Mouse (Mus musculus) lung, embryonic 14.5 days (tissue): Measurements from ENCODE around the gene Ank3. TPM values are rescaled to one million over a fixed set of nuclear protein-coding genes. Genes with fewer than 3 reads are reported as not detected.

Source experiments
- ATAC-seq: fragments of 200-750 bp; cut with Nextera tagmentation; 2 replicates; pipeline ENCODE4 v1.8.0; 2017; ENCODE audit warnings: mild to moderate bottlenecking, moderate TSS enrichment, moderate library complexity; ENCODE audit not compliant: insufficient read depth
- DNase-seq: peaks from one replicate; pipeline ENCODE4 v3.0.0-alpha.2; 2015
- H3K27ac ChIP-seq: fragments of 300-500 bp; sonication (generic); 2 replicates; pipeline ENCODE4 v1.5.1; 2014; ENCODE audit warnings: low read depth, mild to moderate bottlenecking, moderate library complexity
- H3K27me3 ChIP-seq: fragments of 300-500 bp; sonication (generic); 2 replicates; pipeline ENCODE4 v1.6.1; 2014; ENCODE audit warnings: low read length, control low read depth; ENCODE audit not compliant: insufficient read depth
- H3K36me3 ChIP-seq: fragments of 300-500 bp; sonication (generic); 2 replicates; pipeline ENCODE4 v1.6.1; 2014; ENCODE audit warnings: control low read depth; ENCODE audit not compliant: insufficient read depth
- H3K4me1 ChIP-seq: fragments of 300-500 bp; sonication (generic); 2 replicates; pipeline ENCODE4 v1.6.1; 2014; ENCODE audit warnings: antibody characterized with exemption, control low read depth; ENCODE audit not compliant: insufficient read depth
- H3K4me2 ChIP-seq: fragments of 300-500 bp; sonication (generic); 2 replicates; pipeline ENCODE4 v1.6.1; 2014; ENCODE audit warnings: mild to moderate bottlenecking
- H3K4me3 ChIP-seq: fragments of 300-500 bp; sonication (generic); 2 replicates; pipeline ENCODE4 v1.5.1; 2014; ENCODE audit warnings: low read depth, low read length
- H3K9ac ChIP-seq: fragments of 300-500 bp; sonication (generic); 2 replicates; pipeline ENCODE4 v1.6.1; 2014
- H3K9me3 ChIP-seq: fragments of 300-500 bp; sonication (generic); 2 replicates; pipeline ENCODE4 v1.6.1; 2016; ENCODE audit warnings: low read depth, low read length, control low read depth
- CTCF ChIP-seq: IDR thresholded peaks from 2 replicates; pipeline ENCODE4 v1.5.1; 2016; ENCODE audit warnings: antibody characterized with exemption, low read depth
- WGBS: fragments of 180-500 bp; shearing (Covaris S2); extraction: QIAGEN DNeasy Blood & Tissue Kit; methylation state at CpG from one replicate; pipeline ENCODE4 v1.1.7; 2014; 5-methylcytosine and 5-hydroxymethylcytosine counted together
- polyA plus RNA-seq: library from polyadenylated mRNA; unstranded; fragments of >200 nt; fragmentation: Nextera tagmentation; extraction: Ambion mirVana; gene quantifications from 2 replicates; pipeline ENCODE4 v1.2.1, GENCODE M21; 2014

Gene Ank3
- polyA plus RNA-seq, 1 experiment from 2014 or later, result 16.2 TPM

GRCm38 (mm10) chr10:69384640-69385039 lies 13.9 kb upstream of the Ank3 start:
- 64% methylated on average over 11 of the region's 11 CpGs for WGBS

GRCm38 (mm10) chr10:69385136-69385535 lies 13.4 kb upstream of the Ank3 start:
- Histone ChIP-seq H3K9me3 (no peaks in the 10 kb centered on the region), H3K27me3 (no peaks in the 10 kb centered on the region), H3K4me3 (no peak overlapping the region), H3K27ac (no peak overlapping the region), H3K9ac (no peak overlapping the region), H3K4me1 (no peaks in the 10 kb centered on the region), H3K36me3 (no peaks in the 10 kb centered on the region), H3K4me2 (no peak overlapping the region)
- DNase-seq (no peak), ATAC-seq (no peak)
- no peak for TF ChIP-seq CTCF
- WGBS, result 85% methylated on average over 8 of the region's 8 CpGs

More at GRCm38 (mm10) chr10:69384640-69385039, 13.9 kb upstream of the Ank3 start:
- no peak for TF ChIP-seq CTCF
- Histone ChIP-seq H3K4me3 (no peak overlapping the region), H3K4me1 (no peaks in the 10 kb centered on the region), H3K27ac (no peak overlapping the region), H3K9me3 (no peaks in the 10 kb centered on the region), H3K9ac (no peak overlapping the region), H3K36me3 (no peaks in the 10 kb centered on the region), H3K27me3 (no peaks in the 10 kb centered on the region), H3K4me2 (no peak overlapping the region)
- ATAC-seq (no peak), DNase-seq (no peak)

- ATAC-seq, result no peak
- Histone ChIP-seq H3K4me1 (no peaks in the 10 kb centered on the region), H3K9ac (no peak overlapping the region), H3K4me3 (no peak overlapping the region), H3K27ac (no peak overlapping the region), H3K36me3 (no peaks in the 10 kb centered on the region), H3K27me3 (no peaks in the 10 kb centered on the region), H3K9me3 (no peaks in the 10 kb centered on the region), H3K4me2 (no peak overlapping the region)
- 67% methylated on average over 8 of the region's 8 CpGs for WGBS
- DNase-seq, result no peak
- no peak for TF ChIP-seq CTCF
These were observed 11.8 kb upstream of the Ank3 start for GRCm38 (mm10) chr10:69386767-69387166.

- Histone ChIP-seq H3K4me1 (no peaks in the 10 kb centered on the region), H3K9ac (no peak overlapping the region), H3K4me3 (no peak overlapping the region), H3K9me3 (no peaks in the 10 kb centered on the region), H3K27ac (no peak overlapping the region), H3K27me3 (no peaks in the 10 kb centered on the region), H3K36me3 (no peaks in the 10 kb centered on the region), H3K4me2 (no peak overlapping the region)
- no peak for TF ChIP-seq CTCF
- ATAC-seq (no peak), DNase-seq (no peak)
- 89% methylated on average over 4 of the region's 4 CpGs for WGBS
These were observed 9.1 kb upstream of the Ank3 start for GRCm38 (mm10) chr10:69389511-69389910.

- ATAC-seq (peak; percentile 74), DNase-seq (peak; percentile 55)
- H3K36me3 ChIP-seq, result no peaks in the 10 kb centered on the region
- WGBS, result under 1% methylated on average over 26 of the region's 26 CpGs
- H3K4me2 ChIP-seq, result peak overlapping the region; percentile 97
- H3K27me3 ChIP-seq, result peaks cover 33% of the 10 kb centered on the region
- no peak overlapping the region for H3K27ac ChIP-seq
- peak overlapping the region; percentile 66 for H3K4me3 ChIP-seq
- peak overlapping the region; percentile 61; the same call in 1 of the 2 replicates for H3K9ac ChIP-seq
- no peaks in the 10 kb centered on the region for H3K9me3 ChIP-seq
- H3K4me1 ChIP-seq, result 0 out of 2 replicates have a peak, but pooled peaks cover 3% of the 10 kb centered on the region
- no peak for TF ChIP-seq CTCF
These were observed 293 bp upstream of the Ank3 start for GRCm38 (mm10) chr10:69398197-69398762.

- Histone ChIP-seq H3K4me1 (0 out of 2 replicates have a peak, but pooled peaks cover 3% of the 10 kb centered on the region), H3K27ac (no peak overlapping the region), H3K9me3 (no peaks in the 10 kb centered on the region), H3K36me3 (no peaks in the 10 kb centered on the region), H3K27me3 (peaks cover 33% of the 10 kb centered on the region), H3K4me3 (peak overlapping the region; percentile 66), H3K4me2 (peak overlapping the region; percentile 97), H3K9ac (peak overlapping the region; percentile 61)
- peak; percentile 36 for DNase-seq
- no peak for ATAC-seq
- 4% methylated on average over 17 of the region's 17 CpGs for WGBS
- no peak for TF ChIP-seq CTCF
These were observed 1.3 kb downstream of the Ank3 start for GRCm38 (mm10) chr10:69399814-69400385.

- Histone ChIP-seq H3K9me3 (no peaks in the 10 kb centered on the region), H3K9ac (no peak overlapping the region), H3K4me3 (no peak overlapping the region), H3K36me3 (no peaks in the 10 kb centered on the region), H3K27ac (no peak overlapping the region), H3K4me1 (no peaks in the 10 kb centered on the region), H3K27me3 (peaks cover 4% of the 10 kb centered on the region; the same call in 1 of the 2 replicates), H3K4me2 (no peak overlapping the region)
- DNase-seq (no peak), ATAC-seq (no peak)
- no peak for TF ChIP-seq CTCF
- WGBS, result 52% methylated on average over 4 of the region's 4 CpGs
These were observed 6.9 kb downstream of the Ank3 start for GRCm38 (mm10) chr10:69405431-69405830.
